Mouse (Mus musculus): Measurements from ENCODE around the gene Mfap1b.

- TF ChIP-seq CTCF (IDR thresholded peaks at IDR 0.05; ENCODE audit: insufficient read depth, low read depth, low read length) = no peak
- TF ChIP-seq POLR2A (IDR thresholded peaks at IDR 0.05; ENCODE audit: insufficient read depth, low read depth, low read length) = no peak
Observed at GRCm38 (mm10) chr2:121514211-121514610, 40.3 kb upstream of the Mfap1b start.

Data from olfactory bulb, adult 2 months (tissue).